Mouse (Mus musculus): ENCODE results near the gene Top2b.

- TF ChIP-seq CHD2 (IDR thresholded peaks at IDR 0.05; ENCODE audit: low read depth, low read length) (no peak), ZC3H11A (IDR thresholded peaks at IDR 0.05; ENCODE audit: borderline replicate concordance, low read depth, low read length) (no peak), ZNF384 (IDR thresholded peaks at IDR 0.05; ENCODE audit: low read depth, low read length) (no peak), HCFC1 (IDR thresholded peaks at IDR 0.05; ENCODE audit: borderline replicate concordance, insufficient read depth, low read length) (no peak), MAFK (IDR thresholded peaks at IDR 0.05; ENCODE audit: insufficient read depth, low read depth, low read length) (no peak)
Observed at GRCm38 (mm10) chr14:16444859-16445258, 79.9 kb downstream of the Top2b start.

All from ES-E14 (cell line).